Mouse (Mus musculus): ENCODE measurements around the gene Gm21394.
"Not testable (repeated sequence)": the region's sequence is repeated elsewhere in the genome, so short reads cannot be mapped to it uniquely, and the experiment has no call there.

Gm21394 gene

GRCm38 (mm10) chrY:84564807-84565206 lies at the start of gene Gm21394:
Gm21394 (minus strand) TSS chrY:84564907.
- DNase-seq: not testable (repeated sequence)

Measured in retina, postnatal 1 day (tissue).